Mouse (Mus musculus): ENCODE measurements around the gene Trp53tg5.
A peak's percentile ranks its signal among the peaks of the same experiment; 100 is the strongest.

Trp53tg5 gene

DNA sequence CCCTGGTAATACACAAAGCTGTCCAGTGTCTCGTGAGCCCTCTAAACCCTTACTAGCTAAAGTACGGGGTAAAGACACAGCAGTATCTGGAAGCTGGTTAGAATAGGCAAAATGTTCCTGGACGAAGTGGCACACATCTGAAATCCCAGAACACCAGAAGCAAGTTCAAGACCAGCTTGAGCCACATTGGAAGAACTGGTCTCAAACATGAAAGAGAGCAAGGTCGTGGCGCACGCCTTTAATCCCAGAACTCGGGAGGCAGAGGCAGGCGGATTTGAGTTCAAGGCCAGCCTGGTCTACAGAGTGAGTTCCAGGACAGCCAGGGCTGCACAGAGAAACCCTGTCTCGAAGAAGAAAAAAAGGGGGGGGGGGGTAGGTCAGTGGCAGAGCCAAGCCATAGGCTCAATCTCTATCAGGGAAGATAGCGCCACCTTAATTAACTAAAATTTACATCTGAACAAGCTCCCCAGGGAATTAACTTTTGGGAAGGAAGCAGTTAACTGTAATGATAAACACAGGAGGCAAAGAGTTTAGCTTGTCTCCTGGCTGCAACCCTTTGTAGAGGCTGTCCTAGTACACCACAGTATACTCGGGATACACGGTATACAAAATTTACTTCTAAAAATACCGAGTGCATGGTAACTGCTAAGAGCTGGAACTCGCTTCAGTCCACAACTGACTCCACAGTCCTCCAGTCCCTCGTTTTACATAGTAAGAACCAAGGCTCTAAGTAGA is 43.5 kb downstream of the Trp53tg5 start:
- no peak for DNase-seq

- DNase-seq = no peak
Measured at GRCm38 (mm10) chr2:164428451-164428850, 45.1 kb downstream of the Trp53tg5 start.

GRCm38 (mm10) chr2:164426952-164427351 is 46.6 kb downstream of the Trp53tg5 start:
- DNase-seq = no peak

DNA sequence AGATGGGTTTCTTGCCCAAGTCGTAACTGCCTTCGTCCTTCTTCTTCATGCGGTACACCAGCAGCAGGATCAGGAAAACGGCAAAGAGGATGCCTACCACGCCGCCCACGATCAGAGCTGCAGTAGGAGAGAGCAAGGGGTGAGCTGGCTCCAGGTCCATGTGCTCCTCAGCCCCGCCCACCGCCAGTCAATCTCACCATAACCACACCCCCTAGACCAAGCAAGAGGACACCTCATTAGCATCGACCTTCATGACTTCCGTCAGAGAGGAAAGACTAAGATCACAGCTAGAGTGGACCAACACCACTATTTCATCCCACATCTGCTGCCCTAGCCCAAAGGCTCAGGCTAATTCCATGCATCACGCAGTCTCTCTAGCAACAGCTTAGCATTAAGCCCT is 47.4 kb downstream of the Trp53tg5 start:
- DNase-seq = no peak

- peak; percentile 68 for DNase-seq
Measured at GRCm38 (mm10) chr2:164425401-164425800, 48.1 kb downstream of the Trp53tg5 start.

DNA sequence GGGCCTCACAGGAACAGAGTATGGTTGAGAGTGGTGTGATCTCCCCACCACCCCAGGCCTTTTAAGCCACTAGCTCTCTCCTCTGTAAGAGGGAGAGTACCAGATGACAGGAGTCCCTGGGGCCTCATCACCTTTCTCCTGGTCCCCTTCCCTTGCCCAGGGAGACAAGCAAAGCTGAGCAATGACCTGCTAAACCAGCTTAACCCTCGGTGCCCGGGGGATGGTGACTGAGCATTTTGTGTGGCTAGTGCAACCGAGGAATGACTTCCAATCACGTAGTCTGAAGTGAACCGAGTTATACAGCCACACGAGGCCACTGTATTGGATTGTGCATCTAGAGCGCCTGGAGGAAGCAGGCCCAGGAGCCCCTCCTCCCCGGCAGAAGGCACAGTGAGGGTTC is 49.1 kb downstream of the Trp53tg5 start:
- DNase-seq = no peak

- no peak for DNase-seq
Measured at GRCm38 (mm10) chr2:164423464-164423863, 50.1 kb downstream of the Trp53tg5 start.

DNA sequence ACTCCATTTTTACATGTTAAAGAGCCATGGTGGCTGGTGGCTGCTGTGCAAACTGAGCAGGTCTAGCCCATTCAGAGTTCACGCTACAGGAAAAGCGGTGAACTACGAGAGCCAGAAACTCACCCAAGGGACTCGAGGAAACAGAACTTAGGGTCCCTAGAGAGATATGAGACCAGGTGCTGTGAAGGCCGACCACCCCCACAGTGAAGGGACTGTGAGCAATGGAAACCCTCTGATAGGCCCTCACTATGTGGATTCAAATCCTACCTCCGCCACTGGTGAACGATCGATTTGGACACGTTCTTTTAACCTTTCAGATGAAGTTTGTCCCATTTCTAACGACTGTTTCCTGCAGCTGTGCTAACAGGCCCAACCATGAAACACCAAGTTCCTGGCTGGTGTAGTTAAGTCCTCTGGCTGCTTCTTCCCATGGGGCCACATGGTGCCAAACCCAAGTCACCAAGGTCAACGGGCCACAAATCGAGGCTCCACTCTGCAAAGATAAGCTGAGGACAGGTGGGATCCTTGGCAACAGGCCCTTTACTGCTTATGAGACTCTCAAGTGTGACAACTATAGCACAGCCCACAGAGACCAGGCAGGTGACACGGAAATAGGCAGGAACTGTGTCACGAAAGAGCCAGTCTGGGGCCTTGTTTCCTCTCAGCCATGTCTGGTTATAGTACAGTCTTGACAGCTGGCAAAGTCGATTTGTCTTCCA is 50.7 kb downstream of the Trp53tg5 start:
- no peak for DNase-seq

- DNase-seq = no peak
Measured at GRCm38 (mm10) chr2:164421979-164422378, 51.5 kb downstream of the Trp53tg5 start.

DNA sequence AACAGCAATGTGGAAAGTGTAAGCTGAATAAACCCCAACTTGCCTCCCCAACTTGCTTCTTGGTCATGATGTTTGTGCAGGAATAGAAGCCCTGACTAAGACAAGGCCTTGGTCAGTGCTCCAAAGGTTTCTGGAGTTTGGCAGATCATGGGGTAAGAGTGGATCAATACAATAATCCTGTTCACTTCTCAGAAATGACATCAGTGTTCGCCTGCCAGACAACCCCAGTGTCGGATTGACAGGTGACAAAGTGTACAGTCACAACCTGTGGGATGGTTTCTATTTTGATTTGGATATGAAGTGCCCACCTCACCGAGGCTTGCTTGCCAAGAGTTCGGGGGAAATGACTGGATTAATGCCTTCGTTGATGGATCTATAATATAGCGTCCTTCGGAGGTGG is 52.2 kb downstream of the Trp53tg5 start:
- no peak for DNase-seq
